Mouse (Mus musculus) forebrain, embryonic 15.5 days (tissue): ENCODE data around the gene Efna1. TPM values are rescaled to one million over a fixed set of nuclear protein-coding genes. Genes with fewer than 3 reads are reported as not detected.

Experiments
- ATAC-seq: fragments of 200-750 bp; cut with Nextera tagmentation; replicated peaks from 2 replicates; pipeline ENCODE4 v1.8.0; 2017; ENCODE audit warnings: mild to moderate bottlenecking, moderate TSS enrichment, moderate library complexity
- H3K27ac ChIP-seq: fragments of 300-500 bp; sonication (generic); replicated peaks from 2 replicates; pipeline ENCODE4 v1.5.1; 2015; ENCODE audit warnings: mild to moderate bottlenecking, inconsistent platforms
- H3K27me3 ChIP-seq: fragments of 300-500 bp; sonication (generic); 2 replicates; pipeline ENCODE4 v1.6.1; 2015; ENCODE audit warnings: inconsistent platforms
- H3K36me3 ChIP-seq: fragments of 300-500 bp; sonication (generic); 2 replicates; pipeline ENCODE4 v1.6.1; 2015; ENCODE audit warnings: mild to moderate bottlenecking, inconsistent platforms
- H3K4me1 ChIP-seq: fragments of 300-500 bp; sonication (generic); 2 replicates; pipeline ENCODE4 v1.6.1; 2015; ENCODE audit warnings: inconsistent platforms
- H3K4me2 ChIP-seq: fragments of 300-500 bp; sonication (generic); replicated peaks from 2 replicates; pipeline ENCODE4 v1.6.1; 2015; ENCODE audit warnings: mild to moderate bottlenecking, inconsistent platforms
- H3K4me3 ChIP-seq: fragments of 300-500 bp; sonication (generic); 2 replicates; pipeline ENCODE4 v1.5.1; 2015; ENCODE audit warnings: mild to moderate bottlenecking, inconsistent platforms
- H3K9ac ChIP-seq: fragments of 300-500 bp; sonication (generic); replicated peaks from 2 replicates; pipeline ENCODE4 v1.6.1; 2015; ENCODE audit warnings: mild to moderate bottlenecking, inconsistent platforms
- H3K9me3 ChIP-seq: fragments of 300-500 bp; sonication (generic); 2 replicates; pipeline ENCODE4 v1.6.1; 2016; ENCODE audit warnings: inconsistent platforms
- WGBS: fragments of 180-500 bp; shearing (Covaris S2); methylation state at CpG from one replicate; pipeline ENCODE4 v1.1.7; 2015; ENCODE audit warnings: mixed read lengths; 5-methylcytosine and 5-hydroxymethylcytosine counted together
- polyA plus RNA-seq: library from polyadenylated mRNA; unstranded; fragments of >200 nt; fragmentation: Nextera tagmentation; extraction: Ambion mirVana; gene quantifications from 2 replicates; pipeline ENCODE4 v1.2.1, GENCODE M21; 2015

Gene Efna1
- polyA plus RNA-seq, 1 experiment from 2014 or later, result 9.2 TPM

GRCm38 (mm10) chr3:89287286-89287685 is 6.3 kb upstream of the Efna1 start:
- H3K4me1 ChIP-seq, result peaks cover 2% of the 10 kb centered on the region
- H3K4me3 ChIP-seq, result no peak overlapping the region
- no peak overlapping the region for H3K27ac ChIP-seq
- H3K9ac ChIP-seq, result no peak overlapping the region
- H3K27me3 ChIP-seq, result no peaks in the 10 kb centered on the region
- no peak for ATAC-seq
- H3K9me3 ChIP-seq, result no peaks in the 10 kb centered on the region
- H3K4me2 ChIP-seq, result no peak overlapping the region
- H3K36me3 ChIP-seq, result no peaks in the 10 kb centered on the region
- 58% methylated on average over 5 of the region's 5 CpGs for WGBS

GRCm38 (mm10) chr3:89285526-89285925 is 4.6 kb upstream of the Efna1 start:
- H3K4me3 ChIP-seq, result no peak overlapping the region
- H3K27me3 ChIP-seq, result peaks cover 5% of the 10 kb centered on the region; the same call in 1 of the 2 replicates
- no peak overlapping the region for H3K4me2 ChIP-seq
- H3K27ac ChIP-seq, result no peak overlapping the region
- H3K9ac ChIP-seq, result no peak overlapping the region
- peaks cover 19% of the 10 kb centered on the region for H3K4me1 ChIP-seq
- H3K36me3 ChIP-seq, result no peaks in the 10 kb centered on the region
- H3K9me3 ChIP-seq, result no peaks in the 10 kb centered on the region
- ATAC-seq, result no peak
- 47% methylated on average over 2 of the region's 2 CpGs for WGBS

- Histone ChIP-seq H3K27me3 (peaks cover 5% of the 10 kb centered on the region; the same call in 1 of the 2 replicates), H3K4me1 (peaks cover 32% of the 10 kb centered on the region), H3K9me3 (no peaks in the 10 kb centered on the region), H3K36me3 (no peaks in the 10 kb centered on the region), H3K27ac (no peak overlapping the region), H3K9ac (no peak overlapping the region), H3K4me2 (no peak overlapping the region), H3K4me3 (no peak overlapping the region)
- 88% methylated on average over 3 of the region's 3 CpGs for WGBS
- ATAC-seq, result no peak
These were observed 3.3 kb upstream of the Efna1 start for GRCm38 (mm10) chr3:89284261-89284660.

- H3K4me2 ChIP-seq, result 0 out of 2 replicates have a peak overlapping the region, but pooled peaks have one; percentile 92
- peaks cover 5% of the 10 kb centered on the region; the same call in 1 of the 2 replicates for H3K27me3 ChIP-seq
- no peak overlapping the region for H3K9ac ChIP-seq
- WGBS, result 30% methylated on average over 4 of the region's 4 CpGs
- H3K4me3 ChIP-seq, result no peak overlapping the region
- H3K36me3 ChIP-seq, result no peaks in the 10 kb centered on the region
- H3K9me3 ChIP-seq, result no peaks in the 10 kb centered on the region
- peaks cover 38% of the 10 kb centered on the region for H3K4me1 ChIP-seq
- no peak for ATAC-seq
- 0 out of 2 replicates have a peak overlapping the region, but pooled peaks have one; percentile 36 for H3K27ac ChIP-seq
These were observed 1.3 kb upstream of the Efna1 start for GRCm38 (mm10) chr3:89282291-89282643.

GRCm38 (mm10) chr3:89281579-89282290 is 793 bp upstream of the Efna1 start:
- 13% methylated on average over 20 of the region's 20 CpGs for WGBS
- H3K4me2 ChIP-seq, result peak overlapping the region; percentile 92
- H3K9ac ChIP-seq, result peak overlapping the region; percentile 44; the same call in 1 of the 2 replicates
- 0 out of 2 replicates have a peak overlapping the region, but pooled peaks have one; percentile 36 for H3K27ac ChIP-seq
- H3K9me3 ChIP-seq, result no peaks in the 10 kb centered on the region
- no peaks in the 10 kb centered on the region for H3K36me3 ChIP-seq
- ATAC-seq, result no peak
- peaks cover 41% of the 10 kb centered on the region for H3K4me1 ChIP-seq
- peak overlapping the region; percentile 49 for H3K4me3 ChIP-seq
- H3K27me3 ChIP-seq, result peaks cover 5% of the 10 kb centered on the region; the same call in 1 of the 2 replicates

- peaks cover 5% of the 10 kb centered on the region; the same call in 1 of the 2 replicates for H3K27me3 ChIP-seq
- no peaks in the 10 kb centered on the region for H3K36me3 ChIP-seq
- H3K4me3 ChIP-seq, result peak overlapping the region; percentile 49
- H3K9me3 ChIP-seq, result no peaks in the 10 kb centered on the region
- peak overlapping the region; percentile 44 for H3K9ac ChIP-seq
- peaks cover 41% of the 10 kb centered on the region for H3K4me1 ChIP-seq
- peak overlapping the region; percentile 53 for H3K27ac ChIP-seq
- H3K4me2 ChIP-seq, result peak overlapping the region; percentile 92
- ATAC-seq, result peak; percentile 23
- under 1% methylated on average over 29 of the region's 29 CpGs for WGBS
These were observed 814 bp downstream of the Efna1 start for GRCm38 (mm10) chr3:89280050-89280605.

GRCm38 (mm10) chr3:89279153-89279890 is 1.6 kb downstream of the Efna1 start:
- Histone ChIP-seq H3K9me3 (no peaks in the 10 kb centered on the region), H3K36me3 (no peaks in the 10 kb centered on the region), H3K4me2 (peak overlapping the region; percentile 92), H3K9ac (peak overlapping the region; percentile 44), H3K4me3 (peak overlapping the region; percentile 49), H3K27ac (peak overlapping the region; percentile 53), H3K4me1 (peaks cover 41% of the 10 kb centered on the region), H3K27me3 (peaks cover 5% of the 10 kb centered on the region; the same call in 1 of the 2 replicates)
- 2% methylated on average over 35 of the region's 35 CpGs for WGBS
- ATAC-seq, result peak; percentile 69

GRCm38 (mm10) chr3:89278643-89279042 is 2.3 kb downstream of the Efna1 start:
- 37% methylated on average over 8 of the region's 8 CpGs for WGBS
- H3K9me3 ChIP-seq, result no peaks in the 10 kb centered on the region
- no peak overlapping the region; the same call in 1 of the 2 replicates for H3K9ac ChIP-seq
- H3K36me3 ChIP-seq, result no peaks in the 10 kb centered on the region
- 0 out of 2 replicates have a peak overlapping the region, but pooled peaks have one; percentile 53 for H3K27ac ChIP-seq
- peaks cover 41% of the 10 kb centered on the region for H3K4me1 ChIP-seq
- H3K4me2 ChIP-seq, result peak overlapping the region; percentile 92
- H3K4me3 ChIP-seq, result peak overlapping the region; percentile 49
- H3K27me3 ChIP-seq, result peaks cover 5% of the 10 kb centered on the region; the same call in 1 of the 2 replicates
- ATAC-seq, result no peak

- Histone ChIP-seq H3K4me2 (no peak overlapping the region), H3K4me3 (peak overlapping the region; percentile 49; the same call in 1 of the 2 replicates), H3K4me1 (peaks cover 41% of the 10 kb centered on the region), H3K9me3 (no peaks in the 10 kb centered on the region), H3K36me3 (no peaks in the 10 kb centered on the region), H3K27me3 (peaks cover 5% of the 10 kb centered on the region; the same call in 1 of the 2 replicates), H3K9ac (no peak overlapping the region), H3K27ac (no peak overlapping the region)
- no peak for ATAC-seq
- WGBS, result 78% methylated on average over 7 of the region's 7 CpGs
These were observed 2.8 kb downstream of the Efna1 start for GRCm38 (mm10) chr3:89278107-89278506.

- no peak for ATAC-seq
- Histone ChIP-seq H3K4me2 (no peak overlapping the region), H3K9me3 (no peaks in the 10 kb centered on the region), H3K4me1 (peaks cover 41% of the 10 kb centered on the region), H3K27ac (no peak overlapping the region), H3K27me3 (peaks cover 5% of the 10 kb centered on the region; the same call in 1 of the 2 replicates), H3K4me3 (no peak overlapping the region), H3K36me3 (no peaks in the 10 kb centered on the region), H3K9ac (no peak overlapping the region)
- WGBS, result 52% methylated on average over 14 of the region's 14 CpGs
These were observed 3.5 kb downstream of the Efna1 start for GRCm38 (mm10) chr3:89277281-89278021.

- H3K9ac ChIP-seq, result no peak overlapping the region
- peaks cover 28% of the 10 kb centered on the region for H3K4me1 ChIP-seq
- ATAC-seq, result no peak
- H3K27ac ChIP-seq, result no peak overlapping the region
- H3K27me3 ChIP-seq, result no peaks in the 10 kb centered on the region
- H3K4me3 ChIP-seq, result no peak overlapping the region
- no peak overlapping the region for H3K4me2 ChIP-seq
- H3K36me3 ChIP-seq, result no peaks in the 10 kb centered on the region
- H3K9me3 ChIP-seq, result no peaks in the 10 kb centered on the region
- 94% methylated on average over 13 of the region's 13 CpGs for WGBS
These were observed 4.9 kb downstream of the Efna1 start for GRCm38 (mm10) chr3:89276061-89276460.
